Comparison of ENCODE assay signal across 7 mouse cellular contexts in genomic region chr5:92127141-92127625, GRCm38 (mm10). TPM values are rescaled to one million over a fixed set of nuclear protein-coding genes. Genes with fewer than 3 reads are reported as not detected.
DNase-seq lines count a peak whose midpoint lies in the region; ATAC-seq and TF ChIP-seq lines count a peak whose summit lies in the region.

No protein-coding gene starts in this region.

- no peak for DNase-seq in lung, postnatal 10 days
- no peak for DNase-seq in hindbrain, postnatal 0 days (ENCODE audit: low spot score)
- peak; percentile 52 to 72 for DNase-seq in spleen, postnatal 4 days (ENCODE audit: low spot score in 2 of 2)
- DNase-seq in frontal cortex, postnatal 10 days (ENCODE audit: low spot score in 2 of 2): no peak
- DNase-seq in yolk sac, embryonic 10.5 days (ENCODE audit: low spot score): no peak

- H3K9me3 ChIP-seq in lung, embryonic 16.5 days (ENCODE audit: control insufficient read depth, low read length): no peaks in the 10 kb centered on the region
- H3K9me3 ChIP-seq in hindbrain, postnatal 0 days (ENCODE audit: low read length): no peaks in the 10 kb centered on the region

- H3K9ac ChIP-seq in lung, embryonic 16.5 days (ENCODE audit: low read length): no peak overlapping the region
- no peak overlapping the region for H3K9ac ChIP-seq in hindbrain, postnatal 0 days (replicated peaks; ENCODE audit: low read length)

- H3K4me2 ChIP-seq in lung, embryonic 16.5 days (ENCODE audit: low read depth, low read length): no peak overlapping the region
- no peak overlapping the region for H3K4me2 ChIP-seq in hindbrain, postnatal 0 days (ENCODE audit: low read depth, low read length)

- TF ChIP-seq POLR2A in bone marrow macrophage, adult 2 months (IDR thresholded peaks at IDR 0.05; ENCODE audit: borderline replicate concordance, low read depth, low read length): no peak

- 0 out of 2 replicates have a peak overlapping the region, but pooled peaks have one; percentile 23 for H3K27ac ChIP-seq in lung, embryonic 16.5 days (ENCODE audit: low read length)
- H3K27ac ChIP-seq in bone marrow macrophage, adult 2 months (ENCODE audit: insufficient read depth, low read depth, low read length): peak overlapping the region; percentile 90
- no peak overlapping the region for H3K27ac ChIP-seq in hindbrain, postnatal 0 days

- no peaks in the 10 kb centered on the region for H3K36me3 ChIP-seq in lung, embryonic 16.5 days (ENCODE audit: control insufficient read depth, insufficient read depth, low read length)
- 0 out of 2 replicates have a peak, but pooled peaks cover 5% of the 10 kb centered on the region for H3K36me3 ChIP-seq in hindbrain, postnatal 0 days (ENCODE audit: insufficient read depth, low read length)

- TF ChIP-seq CTCF in bone marrow macrophage, adult 2 months (IDR thresholded peaks at IDR 0.05; ENCODE audit: low read depth, low read length): no peak
- TF ChIP-seq CTCF in hindbrain, postnatal 0 days (IDR thresholded peaks at IDR 0.05; ENCODE audit: low read depth): no peak

- H3K4me3 ChIP-seq in lung, embryonic 16.5 days (ENCODE audit: low read length): no peak overlapping the region
- H3K4me3 ChIP-seq in bone marrow macrophage, adult 2 months (ENCODE audit: insufficient read depth, low read length): peak overlapping the region; percentile 59
- H3K4me3 ChIP-seq in hindbrain, postnatal 0 days (ENCODE audit: low read length): no peak overlapping the region

- 53% methylated on average over 9 of the region's 9 CpGs for WGBS in lung, embryonic 16.5 days
- WGBS in hindbrain, postnatal 0 days: 68% methylated on average over 9 of the region's 9 CpGs

- no peaks in the 10 kb centered on the region for H3K27me3 ChIP-seq in lung, embryonic 16.5 days (ENCODE audit: control insufficient read depth, insufficient read depth, low read depth, low read length)
- no peaks in the 10 kb centered on the region for H3K27me3 ChIP-seq in hindbrain, postnatal 0 days (ENCODE audit: insufficient read depth, low read length)

- H3K4me1 ChIP-seq in lung, embryonic 16.5 days (replicated peaks; ENCODE audit: control insufficient read depth, insufficient read depth, low read length): peaks cover 2% of the 10 kb centered on the region; the same call in 1 of the 2 replicates
- peaks cover 22% of the 10 kb centered on the region for H3K4me1 ChIP-seq in bone marrow macrophage, adult 2 months (ENCODE audit: control insufficient read depth, insufficient read depth, low read length)
- H3K4me1 ChIP-seq in hindbrain, postnatal 0 days (ENCODE audit: insufficient read depth, low read length): no peaks in the 10 kb centered on the region

- peak; percentile 38; the same call in 1 of the 2 replicates for ATAC-seq in lung, embryonic 16.5 days (ENCODE audit: low read depth)
- peak; percentile 40 for ATAC-seq in hindbrain, postnatal 0 days

RNA-seq across cellular contexts. Expression of gene Uso1, which starts 10.6 kb away (rescaled TPM):
- 37.7 and 38.3 TPM in 2 replicates for polyA plus RNA-seq in lung, embryonic 16.5 days (2015; fragmentation: Nextera tagmentation; extraction: Ambion mirVana)
- polyA plus RNA-seq in bone marrow macrophage, adult 2 months (2012; ENCODE audit: insufficient read depth, insufficient read length, missing spikeins): 44.4 and 47.3 TPM in 2 replicates
- total RNA-seq in hindbrain, postnatal 0 days (2014; rRNA removed): 16.1 and 17.7 TPM in 2 replicates
- polyA plus RNA-seq in hindbrain, postnatal 0 days (2015; fragmentation: Nextera tagmentation; extraction: Ambion mirVana): 29.6 and 29.8 TPM in 2 replicates

RNA-seq across cellular contexts. Expression of gene G3bp2, which starts 43.7 kb away (rescaled TPM):
- polyA plus RNA-seq in lung, embryonic 16.5 days (2015; fragmentation: Nextera tagmentation; extraction: Ambion mirVana): 124 and 144 TPM in 2 replicates
- polyA plus RNA-seq in bone marrow macrophage, adult 2 months (2012; ENCODE audit: insufficient read depth, insufficient read length, missing spikeins): 100 and 112 TPM in 2 replicates
- total RNA-seq in hindbrain, postnatal 0 days (2014; rRNA removed): 132 and 143 TPM in 2 replicates
- polyA plus RNA-seq in hindbrain, postnatal 0 days (2015; fragmentation: Nextera tagmentation; extraction: Ambion mirVana): 265 and 271 TPM in 2 replicates

Comparison
In these comparisons a context has a peak if more than half of its experiments do, and no peak if none do; other contexts are left out.
1. DNase-seq: peak in spleen, postnatal 4 days (2 of 2); none in lung, postnatal 10 days (single experiment), hindbrain, postnatal 0 days (single experiment), frontal cortex, postnatal 10 days (0 of 2) and yolk sac, embryonic 10.5 days (single experiment).